Comparison of ENCODE assay signal across 1 mouse cellular context in genomic region chr8:84838513-84838912, GRCm38 (mm10).
TF ChIP-seq lines count a peak whose summit lies in the region.

No protein-coding gene starts in this region.

TF ChIP-seq in MEL, 35 proteins besides CTCF, POLR2A, EP300 and RAD21 (continued from another document):
- no peak for TF ChIP-seq MEF2A (IDR thresholded peaks at IDR 0.05; ENCODE audit: extremely low read depth, insufficient replicate concordance, low read depth, low read length, poor library complexity, severe bottlenecking)
- TF ChIP-seq CHD1 (IDR thresholded peaks at IDR 0.05; ENCODE audit: low read depth, low read length) = no peak
- no peak for TF ChIP-seq TBP (IDR thresholded peaks at IDR 0.05; ENCODE audit: low read depth, low read length)
- no peak for TF ChIP-seq POLR2AphosphoS5 (IDR thresholded peaks at IDR 0.05; ENCODE audit: borderline replicate concordance, low read depth, low read length)
- no peak for TF ChIP-seq MAX (IDR thresholded peaks at IDR 0.05; ENCODE audit: low read length)
- TF ChIP-seq RCOR1 (IDR thresholded peaks at IDR 0.05; ENCODE audit: low read depth, low read length) = peak; percentile 32; the same call in 1 of the 2 replicates
- no peak for TF ChIP-seq UBTF (IDR thresholded peaks at IDR 0.05; ENCODE audit: borderline replicate concordance, insufficient read depth, low read depth, low read length)
- TF ChIP-seq ZKSCAN1 (IDR thresholded peaks at IDR 0.05; ENCODE audit: low read depth, low read length) = no peak
- TF ChIP-seq TCF12 (IDR thresholded peaks at IDR 0.05; ENCODE audit: low read depth, low read length) = 0 out of 2 replicates have a peak, but pooled peaks have one; percentile 23
